Mouse (Mus musculus): ENCODE measurements around the gene Chd9.

The Chd9 gene

DNA sequence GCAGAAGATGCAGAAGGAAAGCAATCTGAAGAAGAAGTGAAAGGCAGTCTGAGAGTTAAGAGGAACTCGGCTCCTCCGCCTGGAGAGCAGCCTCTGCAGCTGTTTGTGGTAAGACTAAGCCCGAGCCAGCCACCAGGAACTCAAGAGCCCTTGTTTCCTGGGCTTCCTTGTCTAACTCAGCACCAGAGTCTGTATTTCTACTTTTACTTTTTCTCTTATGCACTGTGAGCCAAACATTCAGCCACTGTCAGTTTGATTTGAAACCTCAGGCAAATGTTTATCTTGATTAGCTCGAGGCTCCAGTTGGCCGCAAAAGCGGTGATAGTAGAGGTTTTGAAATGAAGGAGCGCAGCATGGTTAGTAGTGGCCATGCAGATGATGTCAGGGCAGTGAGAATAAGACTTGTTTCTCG is 148.8 kb downstream of the Chd9 start:
- no peak for DNase-seq (ENCODE audit: low spot score in 2 of 2)

DNA sequence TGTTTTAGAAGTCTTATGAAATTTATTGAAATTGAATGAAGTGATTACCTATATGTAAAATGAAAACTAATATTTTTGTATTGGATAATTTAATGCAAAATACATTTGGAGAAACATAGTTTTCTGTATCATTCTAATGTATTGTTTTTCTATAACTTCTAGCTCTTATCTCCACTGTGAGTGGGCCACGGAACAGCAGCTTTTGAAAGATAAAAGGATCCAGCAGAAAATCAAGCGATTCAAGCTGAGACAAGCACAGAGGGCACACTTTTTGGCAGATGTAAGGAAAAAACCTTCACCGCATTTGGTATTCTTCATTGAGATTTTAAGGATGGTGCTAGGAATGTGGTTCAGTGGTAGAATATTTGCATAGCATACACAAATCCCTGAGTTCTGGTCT is 150.6 kb downstream of the Chd9 start:
- DNase-seq (ENCODE audit: low spot score in 2 of 2) = no peak

DNA sequence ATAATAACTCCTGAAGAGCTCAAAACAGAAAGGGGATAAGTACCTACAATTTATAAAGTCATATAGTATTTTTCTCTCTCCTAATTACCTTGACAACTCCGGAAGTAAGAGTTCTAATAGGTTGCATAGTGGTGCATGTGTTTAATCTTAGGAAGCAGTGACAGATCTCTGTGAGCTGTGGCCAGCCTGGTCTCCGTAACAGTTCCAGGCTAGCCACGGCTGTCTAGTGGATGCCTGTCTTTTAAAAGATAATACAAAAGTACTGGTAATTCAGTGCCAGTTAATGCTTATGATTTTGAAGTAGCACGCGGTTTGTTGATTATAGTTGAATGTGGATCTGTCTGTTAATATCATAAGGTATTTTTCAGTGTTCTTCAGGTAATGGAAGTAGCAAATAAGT is 151.1 kb downstream of the Chd9 start:
- DNase-seq (ENCODE audit: low spot score in 2 of 2) = no peak

DNA sequence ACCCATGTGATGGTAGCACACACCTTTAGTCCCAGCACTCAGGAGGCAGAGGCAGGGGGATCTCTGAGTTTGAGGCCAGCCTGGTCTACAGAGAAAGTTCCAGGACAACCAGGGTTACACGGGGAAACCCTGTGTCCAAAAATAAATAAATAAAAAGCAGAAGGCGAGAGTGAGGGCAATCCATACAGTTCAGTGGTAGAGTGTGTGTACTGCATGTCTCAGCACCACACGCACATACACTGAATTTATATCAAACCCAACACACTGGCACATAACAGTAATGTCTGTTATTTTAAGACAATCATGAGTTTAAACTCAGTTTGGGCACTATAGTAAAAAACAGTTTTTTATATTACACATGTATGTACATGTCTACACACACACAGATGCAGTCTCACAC is 153.9 kb downstream of the Chd9 start:
- DNase-seq (ENCODE audit: low spot score in 2 of 2) = no peak

DNA sequence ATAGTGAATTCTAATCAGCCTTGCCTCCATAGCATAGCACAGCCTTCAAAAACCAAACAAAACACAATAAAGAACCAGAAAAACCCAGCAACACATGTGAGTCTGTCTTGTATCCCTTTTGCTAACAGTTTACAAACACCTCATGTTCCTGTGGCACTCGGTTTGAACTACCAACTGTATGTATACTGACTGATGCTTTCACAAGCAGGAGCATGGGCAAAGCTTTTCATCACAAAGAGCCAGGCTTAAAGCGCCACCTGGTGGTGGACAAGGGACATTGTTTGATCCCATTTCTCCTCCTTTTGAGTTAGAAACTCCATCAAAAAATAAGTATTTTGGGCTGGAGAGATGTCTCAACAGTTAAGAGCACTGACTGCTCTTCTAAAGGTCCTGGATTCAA is 191.6 kb downstream of the Chd9 start:
- peak; percentile 53 to 75 for DNase-seq (ENCODE audit: low spot score in 2 of 2)

DNA sequence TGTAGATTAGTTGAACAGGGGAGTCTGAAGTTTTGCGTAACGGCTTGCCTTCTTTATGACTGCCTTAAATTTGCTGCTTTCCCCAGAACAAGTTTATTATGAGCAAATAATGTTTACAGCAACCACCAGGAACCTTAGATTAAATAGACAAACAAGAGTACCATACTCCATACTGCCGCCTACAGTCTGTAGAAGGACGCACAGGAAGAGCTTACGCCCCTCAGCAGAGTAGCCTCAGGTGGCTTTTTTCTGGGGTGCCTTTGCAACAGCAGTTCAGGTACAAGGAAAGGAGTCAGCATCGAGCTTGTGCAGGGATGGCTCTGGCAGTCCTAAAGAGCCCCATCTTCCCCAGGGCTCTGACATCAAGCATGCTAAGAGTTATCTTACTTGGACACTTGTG is 206.3 kb downstream of the Chd9 start:
- DNase-seq (ENCODE audit: low spot score in 2 of 2) = no peak

DNA sequence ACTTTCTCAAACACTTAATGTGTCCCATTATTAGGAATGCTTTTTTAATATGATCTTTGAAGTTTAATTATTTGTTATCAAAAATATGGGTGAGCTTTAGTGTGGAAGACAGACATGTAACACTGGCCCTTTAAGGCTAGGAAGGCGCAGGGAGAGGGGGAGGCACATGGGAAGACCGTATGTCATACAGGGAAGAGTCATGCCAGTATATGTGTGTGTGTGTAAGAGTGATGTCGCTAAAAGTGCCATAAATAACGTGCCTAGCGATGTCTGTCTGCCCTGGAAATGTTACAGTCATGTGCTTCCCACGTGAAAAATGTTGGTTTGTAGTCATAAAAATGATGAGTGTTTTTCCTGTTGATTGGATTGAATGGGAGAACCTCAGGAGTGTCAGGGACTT is 208.8 kb downstream of the Chd9 start:
- DNase-seq (ENCODE audit: low spot score in 2 of 2) = no peak

DNA sequence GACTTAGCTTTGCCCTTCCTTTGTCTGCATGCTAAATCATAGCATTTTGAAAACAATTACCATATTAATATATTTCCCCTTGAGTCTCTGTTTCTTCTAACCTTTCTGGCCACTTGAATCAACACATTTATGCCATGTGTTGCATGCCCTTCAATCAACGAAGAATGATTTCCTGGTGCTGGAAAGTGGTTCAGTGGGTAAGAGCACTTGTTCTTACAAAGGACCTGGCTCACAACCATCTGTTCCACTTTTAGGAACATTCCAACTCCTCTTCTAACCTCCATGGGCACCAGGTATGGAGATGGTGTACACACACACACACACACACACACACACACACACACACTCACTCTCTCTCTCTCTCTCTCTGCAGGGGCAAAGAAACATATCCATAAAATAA is 210.5 kb downstream of the Chd9 start:
- no peak for DNase-seq (ENCODE audit: low spot score in 2 of 2)

DNA sequence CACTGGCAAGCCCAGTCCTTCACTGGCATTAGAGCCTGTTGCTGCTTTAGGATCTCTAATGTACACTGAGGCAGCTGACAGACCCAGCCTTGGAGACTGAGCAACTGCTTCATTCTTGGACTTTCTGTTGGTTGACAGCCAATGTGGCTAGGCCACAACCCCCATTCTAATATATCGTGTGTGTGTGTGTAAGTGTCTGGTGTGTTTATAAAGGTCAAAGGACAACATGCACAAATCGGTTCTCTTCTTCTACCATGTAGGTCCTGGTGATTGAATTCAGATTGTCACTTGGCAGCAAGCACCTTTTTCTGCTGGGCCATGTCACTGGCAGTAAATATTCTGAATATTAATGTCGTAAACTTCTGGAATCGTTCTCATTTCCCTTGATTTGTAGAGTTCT is 218.2 kb downstream of the Chd9 start:
- DNase-seq (ENCODE audit: low spot score in 2 of 2) = no peak

DNA sequence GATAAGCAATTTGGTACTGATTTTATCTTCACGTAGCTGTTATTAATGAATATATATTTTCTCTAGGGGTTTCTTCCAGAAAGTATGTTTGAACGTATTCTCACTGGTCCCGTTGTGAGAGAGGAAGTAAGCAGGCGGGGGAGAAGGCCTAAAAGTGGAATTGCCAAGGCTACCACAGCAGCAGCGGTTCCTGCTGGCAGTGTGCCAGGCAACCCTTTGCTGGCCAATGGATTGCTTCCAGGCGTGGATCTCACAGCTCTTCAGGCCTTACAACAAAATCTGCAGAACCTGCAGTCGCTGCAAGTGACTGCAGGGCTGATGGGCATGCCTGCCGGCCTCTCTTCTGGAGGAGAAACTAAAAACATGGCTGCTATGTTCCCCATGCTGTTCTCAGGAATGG is 222.9 kb downstream of the Chd9 start:
- peak; percentile 73 to 80 for DNase-seq (ENCODE audit: low spot score in 2 of 2)

DNA sequence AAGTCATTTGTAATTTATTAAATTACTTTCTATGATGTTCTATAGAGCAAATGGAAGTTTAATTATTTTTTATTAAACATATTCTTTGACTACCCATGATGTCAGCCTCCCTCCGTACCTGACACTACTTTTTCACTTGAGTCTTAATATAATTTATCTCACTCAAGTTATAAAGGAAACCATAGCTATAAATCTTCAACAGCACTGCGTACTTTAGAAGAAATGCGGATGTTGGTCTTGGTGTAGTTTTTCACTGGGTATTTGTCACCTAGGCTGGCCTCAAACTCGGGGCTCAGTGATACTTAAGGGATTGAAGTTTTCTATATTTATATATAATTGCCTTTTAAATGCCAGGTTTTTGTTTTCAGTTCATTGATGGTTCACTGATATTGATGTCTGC is 226.3 kb downstream of the Chd9 start:
- DNase-seq (ENCODE audit: low spot score in 2 of 2) = no peak

DNA sequence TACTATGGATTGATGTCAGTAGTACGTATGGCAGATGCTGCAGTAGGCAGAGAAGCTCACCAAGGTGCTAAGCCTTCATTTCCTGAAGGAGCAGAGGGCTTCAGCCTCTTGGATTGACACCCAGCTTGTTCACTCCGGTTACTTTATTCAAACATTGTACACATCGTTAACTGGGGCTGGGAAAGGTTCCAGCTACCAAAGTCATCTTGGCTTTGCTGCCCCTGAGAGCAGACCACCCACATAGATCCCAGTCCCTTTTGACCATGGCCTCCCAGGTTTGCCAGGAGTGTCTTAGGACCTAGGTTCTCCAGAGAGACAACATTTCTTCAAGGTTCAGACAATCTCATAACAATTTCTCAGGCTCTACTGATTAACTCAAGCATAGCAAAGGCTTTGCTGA is 228.7 kb downstream of the Chd9 start:
- DNase-seq (ENCODE audit: low spot score in 2 of 2) = no peak

DNA sequence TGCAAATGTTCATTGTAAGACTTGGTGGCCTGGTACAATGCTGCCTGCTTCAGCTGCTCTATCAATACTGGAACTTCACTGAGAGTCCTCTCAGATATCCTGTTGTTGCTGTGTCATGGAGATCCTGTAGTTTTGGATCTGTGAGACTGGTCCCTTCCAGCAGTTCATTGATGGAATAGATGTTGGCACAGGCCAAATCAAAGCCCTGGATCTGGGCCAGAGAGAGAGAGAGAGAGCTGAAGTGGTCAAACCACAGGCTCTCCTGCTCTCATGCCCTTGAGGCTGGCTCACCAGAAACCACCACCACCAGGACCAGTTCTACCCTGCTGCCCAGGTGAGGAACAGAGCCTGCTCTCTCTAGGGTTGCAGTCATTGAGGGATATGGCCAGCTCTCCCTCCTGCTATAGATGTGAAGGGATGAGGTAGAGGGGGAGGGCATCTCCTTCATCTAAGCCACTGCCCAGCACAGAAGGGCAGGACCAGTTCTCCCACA is 231.0 kb downstream of the Chd9 start:
- no peak for DNase-seq (ENCODE audit: low spot score in 2 of 2)

DNA sequence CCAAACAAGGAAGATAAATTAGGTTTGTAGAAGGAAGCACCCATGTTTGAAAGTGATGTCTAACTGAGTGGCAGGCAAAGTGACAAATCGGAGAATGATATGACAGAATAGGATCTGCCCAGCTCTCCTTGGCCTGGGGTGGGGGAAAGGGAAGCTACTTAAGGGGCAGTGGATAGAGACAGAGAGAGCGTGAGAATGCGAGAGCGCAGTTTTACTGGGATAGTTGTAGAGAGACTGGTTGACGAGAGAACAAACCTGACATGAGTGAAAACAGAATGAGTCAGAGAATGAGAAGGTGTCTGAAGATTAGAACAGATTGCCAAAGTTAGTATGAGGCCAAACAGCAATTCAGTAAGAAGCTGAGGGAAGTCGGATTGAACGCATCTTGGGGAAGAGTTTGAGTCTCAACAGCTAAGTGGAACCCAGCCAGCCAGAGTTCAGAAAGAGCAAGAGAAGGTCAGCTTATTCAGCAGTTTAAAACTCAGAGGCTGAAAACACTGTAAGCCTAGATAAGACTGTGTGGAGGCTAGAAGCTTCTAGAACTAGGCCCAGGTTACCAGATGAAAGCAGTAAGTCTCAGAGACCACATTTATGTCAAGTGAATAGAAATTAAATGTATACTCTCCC is 231.8 kb downstream of the Chd9 start:
- no peak for DNase-seq (ENCODE audit: low spot score in 2 of 2)

DNA sequence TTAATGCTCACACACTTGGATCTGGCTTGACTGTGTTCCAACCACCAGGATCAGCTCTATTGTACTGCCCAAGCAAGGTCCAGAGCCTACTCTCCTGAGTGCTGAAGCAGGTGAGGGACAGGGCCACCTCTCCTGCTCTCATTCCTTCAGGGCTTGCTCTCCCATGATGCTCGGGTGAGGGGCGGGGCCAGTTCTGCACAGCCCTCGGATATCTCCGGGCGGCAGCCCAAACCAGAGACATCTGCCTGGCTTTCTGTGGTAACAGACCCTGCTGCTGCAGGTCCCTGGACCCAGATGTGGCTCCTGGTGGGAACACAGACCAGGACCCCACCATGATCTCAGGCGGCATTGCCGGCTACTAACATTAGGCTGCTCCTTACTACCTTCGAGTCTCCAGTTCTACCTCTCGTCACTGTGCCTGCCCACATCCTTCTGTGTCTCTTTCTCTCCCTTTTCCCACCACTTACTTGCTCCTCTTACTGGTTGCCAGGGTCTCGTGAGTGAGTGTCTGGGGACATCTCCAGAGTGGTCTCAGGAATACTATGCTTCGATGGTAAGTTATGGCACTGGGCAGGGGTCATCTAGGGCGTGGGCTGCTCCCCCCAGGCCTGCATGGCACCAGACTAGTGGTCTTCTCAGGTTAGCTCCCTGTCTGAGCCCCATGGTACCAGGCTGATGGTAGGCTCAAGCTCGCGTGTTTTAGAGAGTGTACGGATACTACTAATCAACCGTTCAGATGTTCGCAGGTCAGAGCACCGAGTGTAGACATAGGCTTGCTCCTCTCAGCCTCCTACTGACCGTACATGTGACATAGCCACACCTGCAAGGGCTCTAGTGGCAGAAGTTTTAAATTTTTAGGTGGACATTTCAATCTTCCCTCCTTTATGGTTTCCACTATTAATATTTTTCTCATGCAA is 232.7 kb downstream of the Chd9 start:
- no peak for DNase-seq (ENCODE audit: low spot score in 2 of 2)

DNA sequence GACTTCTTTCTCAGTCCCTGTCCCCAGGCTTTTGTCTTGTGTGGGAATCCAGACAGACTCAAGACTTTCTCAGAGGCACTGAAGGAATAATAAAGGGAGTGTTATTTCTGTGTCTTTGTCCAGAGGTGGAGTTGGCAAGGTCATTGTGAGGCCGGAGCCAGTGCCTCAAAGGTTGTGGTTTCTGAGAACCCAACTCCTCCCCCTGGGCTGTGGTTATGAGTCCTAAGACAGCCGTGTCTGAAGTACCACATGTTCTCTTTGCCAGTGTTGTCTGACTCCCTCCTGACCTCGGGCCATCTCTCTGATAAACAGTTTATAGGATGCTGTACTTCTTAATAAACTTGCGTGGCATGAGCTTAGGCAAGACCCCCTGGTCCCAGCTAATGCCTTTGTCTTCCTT is 237.0 kb downstream of the Chd9 start:
- no peak for DNase-seq (ENCODE audit: low spot score in 2 of 2)

DNA sequence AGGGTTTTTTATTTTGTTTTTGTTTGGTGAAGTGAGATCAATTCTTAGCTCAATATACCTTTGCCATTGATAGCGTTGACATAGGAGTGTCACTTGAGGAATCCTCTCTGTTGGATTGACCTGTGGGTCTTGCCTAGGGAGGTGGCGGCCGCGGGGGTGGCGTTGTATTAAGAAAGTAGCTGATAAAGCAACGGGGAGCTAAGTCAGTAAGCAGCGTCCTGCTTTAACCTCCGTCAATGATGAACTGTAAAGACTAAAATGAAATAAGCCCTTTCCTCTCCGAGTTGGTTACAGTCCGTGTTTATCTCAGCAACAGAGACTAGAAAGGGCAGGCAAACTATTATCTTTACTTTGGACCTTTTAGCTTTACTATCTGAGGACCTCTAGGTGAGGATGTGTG is 241.3 kb downstream of the Chd9 start:
- DNase-seq (ENCODE audit: low spot score in 2 of 2) = peak in 1 of 2 experiments; percentile 28

DNA sequence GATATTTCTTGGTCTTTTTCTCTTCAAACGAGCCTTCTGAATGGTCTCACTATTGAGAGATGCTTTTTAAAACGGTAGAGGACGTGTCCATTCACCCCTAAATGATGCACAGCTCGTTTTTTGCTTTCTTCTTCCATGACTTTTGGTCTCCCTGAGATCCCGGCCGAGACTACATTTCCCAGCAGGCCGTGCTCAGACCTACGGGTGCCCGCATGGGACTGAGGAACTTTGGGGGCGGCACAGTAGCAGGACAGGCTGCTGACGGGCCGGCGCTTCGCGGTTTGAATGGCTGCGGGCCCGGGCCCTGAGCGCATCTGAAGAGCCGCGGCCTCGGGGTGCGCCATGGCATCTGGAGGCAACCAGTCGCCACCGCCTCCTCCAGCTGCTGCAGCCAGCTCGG is 241.7 kb downstream of the Chd9 start, which contains the start of gene Rbl2:
TSS of gene Rbl2 (plus strand) at position 224 of the 400 bp plus-strand sequence.
- DNase-seq (ENCODE audit: low spot score in 2 of 2) = peak; percentile 97 to 99

DNA sequence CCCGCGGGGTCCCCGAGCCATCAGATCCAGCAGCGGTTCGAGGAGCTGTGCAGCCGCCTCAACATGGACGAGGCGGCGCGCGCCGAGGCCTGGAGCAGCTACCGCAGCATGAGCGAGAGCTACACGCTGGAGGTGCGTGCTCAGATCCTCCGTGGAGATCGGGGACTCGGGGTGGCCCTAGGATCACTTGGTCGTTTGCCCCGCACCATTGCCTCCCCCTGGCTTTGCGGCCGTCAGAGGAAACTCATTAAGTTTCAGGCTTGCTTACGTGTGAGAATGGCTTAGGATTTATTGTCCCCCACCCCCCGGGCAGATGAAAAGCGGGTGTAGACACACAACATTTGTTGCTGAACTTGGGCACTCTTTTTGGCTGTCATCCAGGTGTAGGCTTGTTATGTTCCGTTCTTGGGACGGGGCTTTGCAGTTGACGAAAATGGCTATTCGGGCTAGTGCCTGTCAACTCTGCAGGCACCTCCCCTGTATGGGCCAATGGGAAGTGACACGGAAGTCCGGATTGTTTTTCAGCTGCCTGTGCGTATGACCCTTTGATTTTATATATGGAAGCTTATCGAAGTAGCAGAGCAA is 242.2 kb downstream of the Chd9 start:
- DNase-seq (ENCODE audit: low spot score in 2 of 2) = peak; percentile 67

DNA sequence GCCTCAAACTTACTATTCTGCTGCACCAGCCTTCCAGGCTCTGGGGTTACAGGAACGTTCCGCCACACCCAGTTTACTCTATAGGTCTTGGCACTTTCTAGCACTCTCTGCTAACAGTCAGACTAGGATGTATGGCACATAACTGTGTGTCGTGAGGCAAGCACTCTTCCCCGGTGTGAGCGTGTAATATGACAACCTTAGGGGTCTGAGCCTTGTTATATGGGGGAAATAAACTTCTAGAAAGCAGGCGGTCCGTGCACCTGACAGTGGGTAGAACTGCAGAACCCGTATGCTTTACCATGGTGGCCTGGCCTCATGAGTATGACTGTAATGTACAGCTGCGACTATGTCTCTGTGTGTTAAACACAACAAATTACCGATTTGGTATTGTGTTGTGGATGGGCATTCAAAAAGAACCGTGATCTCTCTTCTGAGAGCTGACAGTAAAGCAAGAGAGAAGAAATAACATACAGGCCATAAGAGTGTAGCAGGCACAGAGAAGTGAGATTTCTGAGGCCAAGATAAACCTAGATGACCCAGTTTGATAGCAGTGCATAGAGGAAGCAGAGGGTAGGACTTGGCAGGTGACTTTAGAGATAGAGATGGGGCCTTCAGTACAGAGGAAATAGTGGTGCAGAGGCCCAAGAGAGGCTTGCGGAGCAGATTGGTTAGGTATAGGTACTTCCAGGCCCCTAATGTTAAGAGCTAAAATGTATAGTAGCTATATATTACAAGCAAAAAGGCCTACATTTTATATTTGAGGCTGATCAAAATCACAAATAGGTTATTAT is 249.1 kb downstream of the Chd9 start:
- DNase-seq (ENCODE audit: low spot score in 2 of 2) = no peak

DNA sequence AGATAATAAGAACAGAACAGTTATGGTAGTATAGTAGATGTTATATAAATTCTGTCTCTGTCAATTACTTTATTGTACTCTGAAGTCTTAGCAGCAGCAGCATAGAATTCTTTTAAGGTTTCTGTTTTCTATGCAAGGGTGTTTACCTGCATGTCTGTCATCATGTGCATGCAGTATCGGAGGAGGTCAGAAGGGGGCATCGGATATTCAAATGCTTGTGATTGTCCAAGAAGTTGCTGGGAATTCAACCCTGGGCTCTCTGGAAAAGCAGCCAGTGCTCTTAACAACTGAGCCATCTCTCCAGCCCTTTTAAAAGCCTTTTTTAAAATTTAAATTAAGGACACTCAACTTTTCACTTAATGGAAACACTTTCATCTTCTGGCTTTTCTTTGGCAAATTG is 251.5 kb downstream of the Chd9 start:
- DNase-seq (ENCODE audit: low spot score in 2 of 2) = no peak

DNA sequence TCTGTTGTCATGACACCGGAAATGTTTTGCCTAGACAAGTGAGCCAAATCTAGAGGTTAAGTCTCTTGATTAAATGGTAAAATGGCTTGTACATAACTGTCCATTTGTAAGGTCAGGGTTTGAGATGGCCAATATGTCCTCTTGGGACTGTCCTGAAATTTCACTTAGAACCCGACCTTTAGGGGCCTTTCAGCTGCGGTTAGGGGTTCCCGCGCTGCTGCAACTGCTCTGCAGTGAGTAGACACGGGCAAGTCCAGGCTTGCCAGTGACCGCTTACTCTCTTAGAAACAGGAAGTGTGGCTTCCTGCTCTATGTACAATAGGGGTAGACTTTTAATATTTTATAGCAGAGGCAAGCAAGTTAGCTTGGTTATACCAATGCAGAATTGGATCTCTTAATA is 253.8 kb downstream of the Chd9 start:
- no peak for DNase-seq (ENCODE audit: low spot score in 2 of 2)
